13 mouse cellular contexts compared by ENCODE assay signal in the genomic region with DNA sequence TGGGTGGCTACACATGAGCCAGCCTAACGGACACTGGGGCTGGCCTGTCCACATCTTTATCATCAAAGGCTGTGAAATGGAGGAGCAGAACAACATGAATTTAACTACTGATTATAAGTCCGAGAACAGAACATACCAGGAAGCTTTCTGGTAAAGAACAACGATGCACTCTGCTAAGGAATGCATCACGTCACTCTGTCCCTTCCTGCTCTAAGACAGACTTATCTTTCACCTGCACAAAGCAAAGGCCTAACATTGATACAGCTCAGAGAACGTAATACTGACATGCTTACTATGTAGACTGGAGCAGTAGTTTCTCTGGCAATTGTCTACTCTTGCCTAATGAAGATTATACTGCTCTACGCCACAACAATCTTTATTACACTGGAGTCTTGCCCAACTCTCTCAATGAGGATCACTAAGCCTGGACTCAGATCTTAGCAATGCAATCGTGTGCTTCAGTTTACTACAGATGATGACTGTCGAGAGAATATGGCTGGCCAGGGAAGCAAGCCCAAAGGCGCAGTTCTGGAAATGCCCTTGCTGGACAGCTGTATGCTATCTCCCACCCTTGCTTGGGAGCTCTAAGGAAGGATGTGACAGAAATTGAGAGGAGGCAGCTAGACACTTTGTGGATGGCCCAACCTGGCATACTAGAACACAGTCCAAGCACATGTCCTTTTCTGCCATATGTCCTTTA.
"Had no signal": no experiment of that assay in that cellular context is flagged by ENCODE, and none has a peak within 500 bp of the region (broad histone marks: within the 10 kb centered on the region; RNA-seq: fewer than 3 reads in every experiment).

No protein-coding gene starts in this region.

- H3K4me1 ChIP-seq: limb, embryonic 10.5 days; limb, embryonic 13.5 days; neural tube, embryonic 12.5 days had no signal

- H3K27me3 ChIP-seq: limb, embryonic 13.5 days; neural tube, embryonic 12.5 days had no signal

- H3K27ac ChIP-seq: layer of hippocampus, adult 2 months; limb, embryonic 10.5 days; limb, embryonic 13.5 days; liver, embryonic 14.5 days; neural tube, embryonic 12.5 days had no signal

- DNase-seq: kidney, adult 18-20 months; kidney, adult 9 months; kidney, postnatal 25 days; layer of hippocampus, adult 9-11 months; lung, embryonic 14.5 days; midbrain, embryonic 14.5 days; thymus, adult 18-20 months; thymus, postnatal 4 days had no signal

- H3K4me2 ChIP-seq: limb, embryonic 13.5 days; lung, embryonic 14.5 days; neural tube, embryonic 12.5 days had no signal

- H3K9ac ChIP-seq: limb, embryonic 13.5 days; liver, embryonic 14.5 days; lung, embryonic 14.5 days; neural tube, embryonic 12.5 days had no signal

- H3K9me3 ChIP-seq: limb, embryonic 10.5 days; limb, embryonic 13.5 days; neural tube, embryonic 12.5 days had no signal

- H3K4me3 ChIP-seq: layer of hippocampus, adult 2 months; limb, embryonic 10.5 days; limb, embryonic 13.5 days; neural tube, embryonic 12.5 days had no signal
